Mouse (Mus musculus): Measurements from ENCODE around the gene Eif4g3. TPM values are rescaled to one million over a fixed set of nuclear protein-coding genes. Genes with fewer than 3 reads are reported as not detected.
A peak's percentile ranks its signal among the peaks of the same experiment; 100 is the strongest.

Eif4g3 gene
- polyA plus RNA-seq, 1 experiment from 2014 or later = 61.6 TPM

DNA sequence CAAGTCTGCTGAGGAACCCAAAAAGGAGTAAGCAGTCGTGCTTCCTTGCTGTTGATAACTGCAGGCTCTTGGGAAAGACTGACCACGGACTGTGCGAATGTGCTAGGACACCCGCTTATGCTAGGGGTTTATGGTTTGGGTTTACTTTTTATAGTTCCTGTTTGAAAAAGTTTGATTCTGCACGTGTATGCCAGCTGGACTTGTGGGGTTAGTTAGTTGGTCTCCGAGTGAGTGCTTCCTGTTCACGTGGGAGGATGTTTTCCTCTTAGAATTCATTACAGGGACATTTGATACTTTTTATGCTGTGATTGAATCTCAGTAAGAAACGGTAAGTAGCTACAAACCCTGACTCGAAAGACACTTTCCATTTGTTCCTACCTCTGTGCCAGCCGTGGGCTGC lies 230.8 kb downstream of the Eif4g3 start:
- 89% methylated on average over 10 of the region's 10 CpGs for WGBS
- H3K9me3 ChIP-seq (replicated peaks) = no peaks in the 10 kb centered on the region
- H3K36me3 ChIP-seq = peaks cover 66% of the 10 kb centered on the region
- H3K4me2 ChIP-seq (replicated peaks) = no peak overlapping the region
- no peak overlapping the region for H3K4me3 ChIP-seq
- H3K4me1 ChIP-seq = peaks cover 18% of the 10 kb centered on the region
- no peak overlapping the region for H3K9ac ChIP-seq
- H3K27me3 ChIP-seq = no peaks in the 10 kb centered on the region
- H3K27ac ChIP-seq = no peak overlapping the region
- no peak for ATAC-seq (ENCODE audit: low FRiP score)

DNA sequence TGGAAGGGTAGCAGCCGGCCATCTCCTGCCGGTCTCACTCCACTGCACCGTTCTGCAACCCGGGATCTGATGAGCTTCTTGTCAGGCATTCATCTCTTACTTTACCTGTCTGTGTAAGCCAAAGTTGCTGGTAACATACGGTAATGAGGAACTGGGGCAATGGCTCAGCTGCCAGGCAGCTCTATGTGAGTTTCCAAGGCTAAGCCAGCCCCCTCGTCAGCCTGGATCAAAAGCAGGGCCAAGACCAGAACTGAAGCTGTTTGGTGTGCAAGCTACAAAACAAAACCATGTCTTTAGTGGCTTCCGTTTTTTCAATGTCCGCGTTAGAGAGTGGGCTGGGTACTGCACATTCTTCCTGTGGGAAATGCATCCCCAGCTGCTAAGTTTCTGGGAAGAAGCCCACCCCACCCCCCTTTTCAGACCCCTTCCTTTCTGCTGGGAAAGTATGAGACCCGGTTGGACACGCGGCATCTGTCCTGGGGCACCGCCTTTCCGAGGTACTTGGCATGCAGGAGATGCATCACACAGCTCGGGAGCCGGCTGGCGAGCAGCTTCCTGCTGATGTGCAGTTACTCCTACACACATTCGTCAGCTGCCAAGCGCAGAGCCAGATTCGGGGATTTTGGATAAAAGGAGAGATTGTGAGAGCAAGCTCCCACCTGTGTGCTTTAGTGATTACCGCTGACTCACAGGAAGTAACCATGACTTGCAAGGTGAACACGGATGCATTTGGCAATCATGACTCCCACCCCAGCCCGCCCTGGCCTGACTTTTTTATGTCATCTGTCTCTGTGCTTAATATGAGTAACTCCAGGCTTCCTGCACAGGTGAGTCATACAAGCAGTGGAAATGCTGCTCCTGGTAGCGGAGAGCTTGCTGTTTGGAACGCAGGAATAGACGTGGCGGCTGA lies 254.2 kb downstream of the Eif4g3 start:
- H3K9ac ChIP-seq = no peak overlapping the region
- 62% methylated on average over 27 of the region's 27 CpGs for WGBS

DNA sequence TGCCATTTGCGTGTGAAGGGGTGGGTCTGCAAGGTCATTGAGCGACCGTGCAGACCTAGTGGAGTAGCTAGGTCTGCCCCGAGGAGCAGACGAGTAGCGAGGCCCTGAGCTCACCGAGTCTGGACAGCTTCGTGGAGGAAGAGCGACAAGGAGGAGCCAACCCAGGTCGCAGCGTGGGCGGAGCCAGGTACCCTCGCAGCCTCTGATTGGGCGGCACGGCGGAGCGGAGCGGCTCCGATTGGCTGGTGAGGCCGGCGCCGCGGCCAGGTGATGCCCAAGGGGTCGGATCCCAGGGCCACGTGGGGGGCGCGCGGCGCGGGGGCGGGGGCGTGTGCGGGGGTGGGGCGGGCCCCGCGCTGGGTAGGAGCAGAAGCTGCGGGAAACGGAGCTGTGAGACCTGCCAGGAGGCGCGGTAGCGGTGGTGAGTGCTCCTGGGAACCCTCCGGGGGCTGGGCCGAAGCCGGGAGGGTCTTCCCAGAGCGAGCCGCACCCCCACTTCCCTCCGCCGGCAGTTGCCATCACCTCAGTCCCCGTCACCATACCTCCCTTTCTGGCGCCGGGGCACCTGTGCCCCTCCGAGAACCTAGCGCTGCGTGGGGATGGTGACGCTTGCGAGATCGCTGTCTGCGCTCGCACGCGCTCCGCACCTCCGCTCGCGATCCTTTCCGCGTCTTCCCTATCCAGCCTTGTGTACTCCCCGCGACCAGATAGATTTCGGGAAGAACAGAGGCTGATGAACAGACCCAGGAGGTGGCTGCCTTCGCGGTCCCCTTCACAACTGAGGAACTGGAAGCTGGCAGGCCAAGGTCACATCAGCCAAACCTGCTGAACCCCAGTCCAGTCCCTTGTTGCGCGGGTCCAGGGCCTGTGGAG lies 257.5 kb downstream of the Eif4g3 start, which contains the start of the genes Sh2d5 and Kif17:
Gene Sh2d5 (plus strand): TSS at position 316 of the 873 bp plus-strand sequence.
Gene Kif17 (plus strand): TSS at position 348 of the 873 bp plus-strand sequence.
- Histone ChIP-seq H3K27me3 (peaks cover 60% of the 10 kb centered on the region), H3K36me3 (peaks cover 21% of the 10 kb centered on the region), H3K4me1 (peaks cover 38% of the 10 kb centered on the region), H3K9me3 (replicated peaks) (no peaks in the 10 kb centered on the region), H3K4me3 (peak within 1 kb of the TSS; percentile 58), H3K9ac (peak within 1 kb of the TSS; percentile 67), H3K4me2 (replicated peaks) (peak within 1 kb of the TSS; percentile 95), H3K27ac (peak within 1 kb of the TSS; percentile 18)
- under 1% methylated on average over 62 of the region's 74 CpGs for WGBS
- peak; percentile 89 for ATAC-seq (ENCODE audit: low FRiP score)

More for the DNA sequence above, 254.2 kb downstream of the Eif4g3 start:
- ATAC-seq (ENCODE audit: low FRiP score) = no peak
- Histone ChIP-seq H3K4me3 (no peak overlapping the region), H3K27me3 (peaks cover 30% of the 10 kb centered on the region), H3K36me3 (peaks cover 52% of the 10 kb centered on the region), H3K4me2 (replicated peaks) (no peak overlapping the region), H3K9me3 (replicated peaks) (no peaks in the 10 kb centered on the region), H3K4me1 (peaks cover 31% of the 10 kb centered on the region), H3K27ac (no peak overlapping the region)

DNA sequence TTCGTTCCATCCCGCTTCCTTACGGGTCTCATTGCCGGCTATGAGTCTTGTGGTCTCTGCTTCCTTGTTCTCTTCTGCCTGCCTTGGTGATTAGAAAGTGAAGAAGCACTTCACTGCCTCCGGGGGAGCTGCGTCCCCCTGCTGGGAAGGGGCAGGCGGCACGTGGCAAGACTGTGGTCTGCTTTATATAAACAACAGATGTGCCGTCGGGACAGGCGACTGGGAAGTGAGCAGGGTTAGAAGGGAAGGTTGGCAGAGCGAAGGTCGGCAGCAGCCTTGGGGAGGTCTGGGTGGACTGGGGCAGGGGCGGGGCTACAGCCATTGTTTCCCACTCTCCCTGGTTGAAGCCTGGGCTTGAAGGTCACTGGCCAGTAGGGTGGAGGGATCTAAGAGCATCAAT lies 259.0 kb downstream of the Eif4g3 start:
- ATAC-seq (ENCODE audit: low FRiP score) = no peak
- H3K27me3 ChIP-seq = peaks cover 67% of the 10 kb centered on the region
- 0% methylated on average over 14 of the region's 14 CpGs for WGBS

DNA sequence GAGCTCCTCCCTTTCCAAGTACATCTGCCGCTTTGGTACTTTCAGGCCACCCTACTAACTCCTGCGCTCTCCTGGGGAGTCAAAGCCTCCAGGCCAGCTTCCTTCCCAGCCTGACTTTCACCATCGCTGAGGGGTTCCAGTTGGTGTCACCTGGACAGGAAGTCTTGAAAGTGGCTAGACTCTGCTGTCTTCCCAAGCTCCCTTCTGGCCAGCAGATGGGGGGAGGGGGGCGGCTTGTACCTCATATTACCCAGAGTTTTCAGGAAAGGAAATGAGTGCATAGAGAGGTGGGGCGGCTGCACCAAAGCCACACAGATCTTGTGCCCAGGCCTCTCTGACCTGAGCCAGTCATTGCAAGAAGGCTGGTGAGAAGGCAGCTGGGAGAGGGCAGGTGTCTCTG lies 259.4 kb downstream of the Eif4g3 start:
- Histone ChIP-seq H3K4me2 (replicated peaks) (peak overlapping the region; percentile 95), H3K4me3 (peak overlapping the region; percentile 58), H3K9me3 (replicated peaks) (no peaks in the 10 kb centered on the region), H3K27me3 (peaks cover 71% of the 10 kb centered on the region), H3K9ac (peak overlapping the region; percentile 33), H3K4me1 (peaks cover 33% of the 10 kb centered on the region), H3K36me3 (peaks cover 5% of the 10 kb centered on the region), H3K27ac (0 out of 2 replicates have a peak overlapping the region, but pooled peaks have one; percentile 52)
- WGBS = 11% methylated on average over 5 of the region's 5 CpGs
- ATAC-seq (ENCODE audit: low FRiP score) = no peak

More for the DNA sequence above, 259.0 kb downstream of the Eif4g3 start:
- peak overlapping the region; percentile 52 for H3K27ac ChIP-seq
- H3K4me2 ChIP-seq (replicated peaks) = peak overlapping the region; percentile 95
- H3K4me1 ChIP-seq = peaks cover 36% of the 10 kb centered on the region
- H3K36me3 ChIP-seq = peaks cover 8% of the 10 kb centered on the region
- H3K4me3 ChIP-seq = peak overlapping the region; percentile 58
- peak overlapping the region; percentile 33 for H3K9ac ChIP-seq
- H3K9me3 ChIP-seq (replicated peaks) = no peaks in the 10 kb centered on the region

DNA sequence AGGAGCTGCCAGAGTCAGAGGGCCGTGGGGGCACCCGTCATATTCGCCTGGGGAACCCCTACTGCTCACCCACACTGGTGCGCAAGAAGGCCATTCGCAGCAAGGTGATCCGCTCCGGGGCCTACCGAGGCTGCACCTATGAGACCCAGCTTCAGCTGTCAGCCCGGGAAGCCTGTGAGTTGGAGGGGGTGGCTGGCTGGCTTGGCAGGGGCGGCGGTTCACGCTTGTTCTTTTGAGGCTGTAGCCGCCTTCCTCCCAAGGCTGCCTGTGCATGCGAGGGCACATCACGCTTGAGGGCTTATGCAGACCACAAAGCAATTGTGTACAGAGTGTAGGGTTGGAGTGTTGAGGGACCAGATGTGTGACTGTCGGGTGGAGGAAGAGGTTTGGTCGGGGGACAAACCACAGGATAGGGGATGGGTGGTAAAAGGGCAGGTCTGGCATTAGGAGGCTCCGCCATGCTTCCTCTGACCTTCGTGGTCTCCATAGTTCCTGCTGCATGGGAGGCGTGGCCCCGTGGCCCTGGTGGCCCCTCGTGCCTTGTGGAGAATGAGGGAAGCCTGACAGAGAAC lies 264.4 kb downstream of the Eif4g3 start:
- Histone ChIP-seq H3K4me1 (peaks cover 10% of the 10 kb centered on the region), H3K36me3 (peaks cover 5% of the 10 kb centered on the region; the same call in 1 of the 2 replicates), H3K4me3 (no peak overlapping the region), H3K27ac (no peak overlapping the region), H3K4me2 (replicated peaks) (no peak overlapping the region), H3K27me3 (peaks cover 60% of the 10 kb centered on the region), H3K9me3 (replicated peaks) (no peaks in the 10 kb centered on the region), H3K9ac (no peak overlapping the region)
- ATAC-seq (ENCODE audit: low FRiP score) = no peak
- 80% methylated on average over 22 of the region's 22 CpGs for WGBS

Small RNA genes within 50 kb of the gene (microRNA-seq; reads per million reads assigned to microRNA genes)
- gene Mir6399 = 1.6 reads per million

Other genes starting within 250 kb of the Eif4g3 start
- 13.6 and 15.9 TPM in 2 replicates for gene Alpl, start 196.6 kb upstream of the Eif4g3 start, polyA plus RNA-seq (2016; fragmentation: Nextera tagmentation; extraction: Ambion mirVana)
- 20.1 and 38.1 TPM in 2 replicates for gene Ece1, start 130.8 kb upstream of the Eif4g3 start, polyA plus RNA-seq (2016; fragmentation: Nextera tagmentation; extraction: Ambion mirVana)
- gene Hp1bp3, start 223.3 kb downstream of the Eif4g3 start, polyA plus RNA-seq (2016; fragmentation: Nextera tagmentation; extraction: Ambion mirVana) = 202 and 220 TPM in 2 replicates

Data from hindbrain, embryonic 12.5 days (tissue).